Mouse (Mus musculus): ENCODE data around the gene Bbs4. TPM values are rescaled to one million over a fixed set of nuclear protein-coding genes. Genes with fewer than 3 reads are reported as not detected.

The Bbs4 gene
- polyA plus RNA-seq, 1 experiment from 2014 or later, result 12.0 TPM

GRCm38 (mm10) chr9:59316206-59316605, 37.1 kb downstream of the Bbs4 start:
- Histone ChIP-seq H3K9me3 (ENCODE audit: control insufficient read depth, low read length) (no peaks in the 10 kb centered on the region), H3K27ac (ENCODE audit: low read depth) (no peak overlapping the region), H3K27me3 (replicated peaks; ENCODE audit: control insufficient read depth, insufficient read depth, low read length) (no peaks in the 10 kb centered on the region), H3K4me3 (ENCODE audit: low read depth, low read length) (no peak overlapping the region), H3K9ac (ENCODE audit: low read length) (no peak overlapping the region), H3K36me3 (ENCODE audit: control insufficient read depth, insufficient read depth, low read length) (peaks cover 48% of the 10 kb centered on the region), H3K4me2 (ENCODE audit: low read length) (no peak overlapping the region), H3K4me1 (replicated peaks; ENCODE audit: control insufficient read depth, insufficient read depth, low read length) (peaks cover 9% of the 10 kb centered on the region; the same call in 1 of the 2 replicates)
- DNase-seq (ENCODE audit: low spot score) (no peak), ATAC-seq (replicated peaks; ENCODE audit: low FRiP score, low TSS enrichment, low read depth) (no peak)
- WGBS, result 90% methylated on average over 3 of the region's 3 CpGs

- DNase-seq (ENCODE audit: low spot score) (no peak), ATAC-seq (replicated peaks; ENCODE audit: low FRiP score, low TSS enrichment, low read depth) (no peak)
- Histone ChIP-seq H3K27me3 (replicated peaks; ENCODE audit: control insufficient read depth, insufficient read depth, low read length) (no peaks in the 10 kb centered on the region), H3K9ac (ENCODE audit: low read length) (no peak overlapping the region), H3K9me3 (ENCODE audit: control insufficient read depth, low read length) (no peaks in the 10 kb centered on the region), H3K36me3 (ENCODE audit: control insufficient read depth, insufficient read depth, low read length) (peaks cover 46% of the 10 kb centered on the region), H3K4me1 (replicated peaks; ENCODE audit: control insufficient read depth, insufficient read depth, low read length) (peaks cover 9% of the 10 kb centered on the region; the same call in 1 of the 2 replicates), H3K27ac (ENCODE audit: low read depth) (peak overlapping the region; percentile 74; the same call in 1 of the 2 replicates), H3K4me3 (ENCODE audit: low read depth, low read length) (no peak overlapping the region), H3K4me2 (ENCODE audit: low read length) (no peak overlapping the region)
- 72% methylated on average over 3 of the region's 3 CpGs for WGBS
Observed at GRCm38 (mm10) chr9:59311284-59311670, 42.0 kb downstream of the Bbs4 start.

- Histone ChIP-seq H3K27me3 (replicated peaks; ENCODE audit: control insufficient read depth, insufficient read depth, low read length) (no peaks in the 10 kb centered on the region), H3K9ac (ENCODE audit: low read length) (no peak overlapping the region), H3K4me1 (replicated peaks; ENCODE audit: control insufficient read depth, insufficient read depth, low read length) (peaks cover 9% of the 10 kb centered on the region; the same call in 1 of the 2 replicates), H3K4me3 (ENCODE audit: low read depth, low read length) (no peak overlapping the region), H3K36me3 (ENCODE audit: control insufficient read depth, insufficient read depth, low read length) (peaks cover 48% of the 10 kb centered on the region), H3K9me3 (ENCODE audit: control insufficient read depth, low read length) (no peaks in the 10 kb centered on the region), H3K27ac (ENCODE audit: low read depth) (peak overlapping the region; percentile 74), H3K4me2 (ENCODE audit: low read length) (no peak overlapping the region)
- ATAC-seq (replicated peaks; ENCODE audit: low FRiP score, low TSS enrichment, low read depth) (no peak; the same call in 1 of the 2 replicates), DNase-seq (ENCODE audit: low spot score) (no peak)
- WGBS, result 61% methylated on average over 8 of the region's 8 CpGs
Observed at GRCm38 (mm10) chr9:59310582-59311283, 42.6 kb downstream of the Bbs4 start.

GRCm38 (mm10) chr9:59307890-59308289, 45.4 kb downstream of the Bbs4 start:
- ATAC-seq (replicated peaks; ENCODE audit: low FRiP score, low TSS enrichment, low read depth) (no peak), DNase-seq (ENCODE audit: low spot score) (no peak)
- no peak overlapping the region for H3K4me2 ChIP-seq (ENCODE audit: low read length)
- H3K36me3 ChIP-seq (ENCODE audit: control insufficient read depth, insufficient read depth, low read length), result peaks cover 45% of the 10 kb centered on the region
- H3K9me3 ChIP-seq (ENCODE audit: control insufficient read depth, low read length), result 0 out of 2 replicates have a peak, but pooled peaks cover under 1% of the 10 kb centered on the region
- H3K4me1 ChIP-seq (replicated peaks; ENCODE audit: control insufficient read depth, insufficient read depth, low read length), result peaks cover 9% of the 10 kb centered on the region; the same call in 1 of the 2 replicates
- no peaks in the 10 kb centered on the region for H3K27me3 ChIP-seq (replicated peaks; ENCODE audit: control insufficient read depth, insufficient read depth, low read length)
- H3K27ac ChIP-seq (ENCODE audit: low read depth), result no peak overlapping the region
- WGBS, result 71% methylated on average over 2 of the region's 2 CpGs
- H3K9ac ChIP-seq (ENCODE audit: low read length), result no peak overlapping the region
- no peak overlapping the region for H3K4me3 ChIP-seq (ENCODE audit: low read depth, low read length)

- no peaks in the 10 kb centered on the region for H3K9me3 ChIP-seq (ENCODE audit: control insufficient read depth, low read length)
- H3K4me3 ChIP-seq (ENCODE audit: low read depth, low read length), result no peak overlapping the region
Observed at GRCm38 (mm10) chr9:59296419-59296818, 56.9 kb downstream of the Bbs4 start.

GRCm38 (mm10) chr9:59292493-59292875, 60.8 kb downstream of the Bbs4 start:
- no peaks in the 10 kb centered on the region for H3K27me3 ChIP-seq (replicated peaks; ENCODE audit: control insufficient read depth, insufficient read depth, low read length)
- H3K36me3 ChIP-seq (ENCODE audit: control insufficient read depth, insufficient read depth, low read length), result peaks cover 4% of the 10 kb centered on the region
- no peak for DNase-seq (ENCODE audit: low spot score)
- H3K4me3 ChIP-seq (ENCODE audit: low read depth, low read length), result peak overlapping the region; percentile 74
- peak overlapping the region; percentile 81 for H3K9ac ChIP-seq (ENCODE audit: low read length)
- whole genome bisulfite sequencing, result 45% methylated on average over 3 of the region's 3 CpGs
- peaks cover 22% of the 10 kb centered on the region for H3K4me1 ChIP-seq (replicated peaks; ENCODE audit: control insufficient read depth, insufficient read depth, low read length)
- H3K9me3 ChIP-seq (ENCODE audit: control insufficient read depth, low read length), result no peaks in the 10 kb centered on the region
- ATAC-seq (replicated peaks; ENCODE audit: low FRiP score, low TSS enrichment, low read depth), result no peak
- 0 out of 2 replicates have a peak overlapping the region, but pooled peaks have one; percentile 91 for H3K27ac ChIP-seq (ENCODE audit: low read depth)
- peak overlapping the region; percentile 82 for H3K4me2 ChIP-seq (ENCODE audit: low read length)

More at GRCm38 (mm10) chr9:59296419-59296818, 56.9 kb downstream of the Bbs4 start:
- ATAC-seq (replicated peaks; ENCODE audit: low FRiP score, low TSS enrichment, low read depth) (no peak), DNase-seq (ENCODE audit: low spot score) (no peak)
- WGBS, result 69% methylated on average over 2 of the region's 2 CpGs
- Histone ChIP-seq H3K36me3 (ENCODE audit: control insufficient read depth, insufficient read depth, low read length) (peaks cover 37% of the 10 kb centered on the region), H3K4me1 (replicated peaks; ENCODE audit: control insufficient read depth, insufficient read depth, low read length) (peaks cover 7% of the 10 kb centered on the region), H3K27ac (ENCODE audit: low read depth) (no peak overlapping the region), H3K9ac (ENCODE audit: low read length) (no peak overlapping the region), H3K4me2 (ENCODE audit: low read length) (no peak overlapping the region), H3K27me3 (replicated peaks; ENCODE audit: control insufficient read depth, insufficient read depth, low read length) (no peaks in the 10 kb centered on the region)

GRCm38 (mm10) chr9:59291688-59292492, 61.4 kb downstream of the Bbs4 start:
- H3K27ac ChIP-seq (ENCODE audit: low read depth), result peak overlapping the region; percentile 91
- 1% methylated on average over 50 of the region's 50 CpGs for WGBS
- peak overlapping the region; percentile 74 for H3K4me3 ChIP-seq (ENCODE audit: low read depth, low read length)
- no peak for DNase-seq (ENCODE audit: low spot score)
- peak; percentile 68 for ATAC-seq (replicated peaks; ENCODE audit: low FRiP score, low TSS enrichment, low read depth)
- H3K9ac ChIP-seq (ENCODE audit: low read length), result peak overlapping the region; percentile 81
- H3K9me3 ChIP-seq (ENCODE audit: control insufficient read depth, low read length), result no peaks in the 10 kb centered on the region
- H3K4me2 ChIP-seq (ENCODE audit: low read length), result peak overlapping the region; percentile 82
- H3K4me1 ChIP-seq (replicated peaks; ENCODE audit: control insufficient read depth, insufficient read depth, low read length), result peaks cover 22% of the 10 kb centered on the region
- H3K27me3 ChIP-seq (replicated peaks; ENCODE audit: control insufficient read depth, insufficient read depth, low read length), result no peaks in the 10 kb centered on the region
- no peaks in the 10 kb centered on the region; the same call in 1 of the 2 replicates for H3K36me3 ChIP-seq (ENCODE audit: control insufficient read depth, insufficient read depth, low read length)

GRCm38 (mm10) chr9:59290957-59291687, 62.2 kb downstream of the Bbs4 start, which contains the start of gene Adpgk:
Gene Adpgk, plus strand, starts transcription at chr9:59291558.
- WGBS, result under 1% methylated on average over 58 of the region's 58 CpGs
- ATAC-seq (replicated peaks; ENCODE audit: low FRiP score, low TSS enrichment, low read depth) (peak; percentile 97), DNase-seq (ENCODE audit: low spot score) (peak; percentile 98)

More at GRCm38 (mm10) chr9:59290957-59291687, 62.2 kb downstream of the Bbs4 start, which contains the start of gene Adpgk:
- H3K9ac ChIP-seq (ENCODE audit: low read length), result peak within 1 kb of the TSS; percentile 81
- peak within 1 kb of the TSS; percentile 82 for H3K4me2 ChIP-seq (ENCODE audit: low read length)
- H3K27ac ChIP-seq (ENCODE audit: low read depth), result peak within 1 kb of the TSS; percentile 91
- no peaks in the 10 kb centered on the region for H3K27me3 ChIP-seq (replicated peaks; ENCODE audit: control insufficient read depth, insufficient read depth, low read length)
- H3K4me3 ChIP-seq (ENCODE audit: low read depth, low read length), result peak within 1 kb of the TSS; percentile 74
- H3K9me3 ChIP-seq (ENCODE audit: control insufficient read depth, low read length), result no peaks in the 10 kb centered on the region
- H3K36me3 ChIP-seq (ENCODE audit: control insufficient read depth, insufficient read depth, low read length), result no peaks in the 10 kb centered on the region; the same call in 1 of the 2 replicates
- H3K4me1 ChIP-seq (replicated peaks; ENCODE audit: control insufficient read depth, insufficient read depth, low read length), result peaks cover 22% of the 10 kb centered on the region
